Mouse (Mus musculus) heart, adult 8-10 months (tissue): Measurements from ENCODE around the gene Ubox5. TPM values are rescaled to one million over a fixed set of nuclear protein-coding genes. Genes with fewer than 3 reads are reported as not detected.
"Not testable (repeated sequence)": the region's sequence is repeated elsewhere in the genome, so short reads cannot be mapped to it uniquely, and the experiment has no call there.

Experiments used
- DNase-seq: peaks from one replicate; pipeline ENCODE4 v3.0.0; 2022; ENCODE audit warnings: low spot score
- total RNA-seq, 4 experiments: library from RNA; stranded (reverse); gene quantifications; 2 replicates each; pipeline ENCODE4 v1.2.4; 2022

The Ubox5 gene
- total RNA-seq = 1 to 10 TPM; 5.0 to 5.7 (median 5.2) TPM

DNA sequence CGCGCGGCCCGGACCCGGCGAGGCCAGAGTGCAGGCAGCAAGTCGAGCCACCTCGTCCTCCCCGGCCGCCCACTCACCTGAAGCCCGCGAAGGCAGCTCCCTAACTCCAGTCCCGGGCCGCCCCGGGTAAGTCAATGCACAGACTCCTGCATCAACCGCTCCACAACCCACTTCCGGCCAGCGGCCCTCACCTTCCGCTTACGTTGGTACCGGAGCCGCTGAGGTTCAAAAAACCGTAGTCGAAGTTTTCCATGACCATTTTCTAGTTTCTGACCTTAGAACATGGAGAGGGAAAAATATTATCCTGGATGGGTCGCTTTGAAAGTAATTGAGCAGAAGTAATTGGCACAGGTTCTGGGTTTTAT lies at the start of gene Ubox5, which contains the start of gene Fastkd5:
Gene Ubox5 (minus strand): TSS at position 200 of the 365 bp plus-strand sequence.
Gene Fastkd5 (minus strand): TSS at position 189 of the 365 bp plus-strand sequence.
- DNase-seq = peak; percentile 94

- DNase-seq = no peak
These were observed 49.3 kb upstream of the Ubox5 start for GRCm38 (mm10) chr2:130679154-130679553.

DNA sequence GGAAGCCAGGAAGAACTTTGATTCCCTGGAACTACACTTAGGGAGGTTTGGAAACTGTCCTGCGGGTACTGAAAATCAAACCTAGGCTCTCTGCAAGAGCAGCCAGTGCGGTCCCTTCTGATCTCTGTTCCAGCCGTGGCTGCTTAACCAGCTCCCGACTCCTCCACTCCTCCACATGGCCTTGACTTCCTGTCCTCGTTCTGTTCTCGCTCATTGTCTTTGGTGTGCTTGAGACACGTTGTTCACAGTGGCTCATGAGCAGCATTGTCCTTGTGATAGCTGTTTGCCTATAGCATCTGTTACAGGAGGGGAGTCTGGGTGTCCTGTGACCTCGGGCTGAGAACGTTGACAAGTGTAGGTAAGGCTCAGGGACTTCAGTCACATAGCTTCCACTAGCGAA lies 47.4 kb upstream of the Ubox5 start:
- no peak for DNase-seq

- peak; percentile 87 for DNase-seq
These were observed 37.7 kb upstream of the Ubox5 start, which contains the start of gene Itpa for GRCm38 (mm10) chr2:130667559-130667958. TSS of gene Itpa (plus strand) at chr2:130667610.

GRCm38 (mm10) chr2:130664102-130664701 lies 34.4 kb upstream of the Ubox5 start, which contains the start of gene Ddrgk1:
TSS of gene Ddrgk1 (minus strand) at chr2:130664659.
- peak; percentile 93 for DNase-seq

DNA sequence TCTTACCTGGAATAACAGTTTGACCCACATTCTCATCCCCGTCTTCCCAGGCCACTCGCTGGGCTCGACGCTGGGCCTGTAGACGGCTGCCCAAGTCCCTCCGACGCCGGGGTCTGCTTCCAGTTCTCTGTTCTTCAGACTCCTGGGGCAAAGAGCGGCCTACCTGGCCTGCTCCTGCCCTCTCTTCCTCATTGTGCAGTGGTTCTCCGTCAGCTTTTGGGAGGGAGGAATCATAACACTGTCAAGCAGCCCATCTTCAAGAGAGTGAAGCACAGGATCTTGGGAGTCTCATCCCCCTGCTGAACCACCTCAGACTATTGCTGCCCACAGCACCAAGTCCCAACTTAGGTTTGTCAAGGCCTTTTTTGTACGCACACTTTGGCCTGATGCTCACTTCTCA lies 33.5 kb upstream of the Ubox5 start:
- no peak for DNase-seq

- no peak for DNase-seq
These were observed 28.7 kb upstream of the Ubox5 start for GRCm38 (mm10) chr2:130658530-130658929.

DNA sequence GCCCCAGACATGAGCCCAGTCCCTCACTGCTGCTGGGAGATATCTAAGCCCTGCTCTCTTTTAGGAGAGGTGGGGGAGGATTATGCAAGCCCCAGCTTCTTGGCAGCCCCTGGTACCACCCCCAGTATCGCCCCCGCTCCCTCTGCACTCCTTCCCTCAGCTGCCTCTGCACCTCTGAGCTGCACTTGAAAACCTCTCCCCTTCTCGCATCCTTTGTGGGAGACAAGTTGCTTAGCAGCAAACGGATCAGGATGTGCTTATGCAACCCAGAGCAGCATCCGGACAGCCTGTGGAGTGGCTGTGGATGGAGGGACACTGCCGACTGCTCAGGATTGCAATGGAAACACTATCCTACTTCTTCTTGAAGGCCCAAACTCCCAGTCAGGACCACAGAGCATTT lies 27.7 kb upstream of the Ubox5 start:
- DNase-seq = no peak

DNA sequence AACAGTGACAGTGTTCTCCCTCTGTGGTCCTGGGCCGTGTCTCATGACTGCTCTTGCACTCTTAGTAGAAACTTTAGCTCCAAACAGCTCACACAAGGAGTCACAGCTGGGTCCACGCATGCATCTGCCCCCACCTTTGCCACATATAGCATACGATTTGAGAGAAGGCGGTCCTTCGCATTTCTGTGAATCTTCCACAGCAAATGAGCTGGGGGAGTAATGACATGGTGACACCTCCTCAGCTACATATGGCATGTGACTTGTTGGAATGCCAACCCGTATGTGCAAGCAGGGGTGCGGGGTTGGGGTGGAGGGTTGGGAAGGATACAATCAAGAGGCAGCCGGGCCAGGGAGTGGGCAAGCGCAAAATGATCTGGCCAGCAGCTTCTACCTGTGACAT lies 26.7 kb upstream of the Ubox5 start:
- DNase-seq = no peak

- DNase-seq = no peak
These were observed 26.0 kb upstream of the Ubox5 start for GRCm38 (mm10) chr2:130655660-130656339.

GRCm38 (mm10) chr2:130653760-130654159 lies 23.9 kb upstream of the Ubox5 start:
- no peak for DNase-seq

DNA sequence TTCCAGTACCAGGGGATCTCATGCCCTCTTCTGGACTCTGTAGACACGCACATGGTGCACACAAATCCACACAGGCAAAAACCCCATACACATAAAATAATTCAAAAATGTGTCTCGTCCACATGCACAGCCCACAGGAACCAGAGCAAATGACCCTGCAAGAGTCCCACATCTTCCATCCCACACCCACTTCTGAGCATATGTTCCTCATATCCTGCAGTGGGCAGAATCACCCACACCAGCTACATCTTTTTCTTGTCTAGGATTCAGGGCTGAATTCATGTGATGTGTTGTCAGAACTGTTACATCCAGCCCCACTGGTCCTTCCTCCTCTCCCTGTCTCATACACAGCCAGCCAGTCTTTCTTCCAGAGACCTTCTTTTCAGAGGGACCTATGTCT lies 23.5 kb upstream of the Ubox5 start:
- DNase-seq = no peak

DNA sequence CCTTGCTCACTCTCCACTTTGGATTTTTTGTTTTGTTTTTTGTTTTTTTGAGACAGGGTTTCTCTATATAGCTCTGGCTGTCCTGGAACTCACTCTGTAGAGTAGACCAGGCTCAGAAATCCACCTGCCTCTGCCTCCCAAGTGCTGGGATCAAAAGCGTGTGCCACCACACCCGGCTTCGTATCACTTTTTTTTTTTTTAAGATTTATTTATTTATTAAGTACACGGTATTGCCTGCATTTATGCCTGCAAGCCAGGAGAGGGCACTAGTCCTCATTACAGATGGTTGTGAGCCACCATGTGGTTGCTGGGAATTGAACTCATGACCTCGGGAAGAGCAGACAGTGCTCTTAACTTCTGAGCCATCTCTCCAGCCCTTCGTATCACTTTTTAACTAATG lies 19.2 kb upstream of the Ubox5 start:
- not testable (repeated sequence) for DNase-seq

DNA sequence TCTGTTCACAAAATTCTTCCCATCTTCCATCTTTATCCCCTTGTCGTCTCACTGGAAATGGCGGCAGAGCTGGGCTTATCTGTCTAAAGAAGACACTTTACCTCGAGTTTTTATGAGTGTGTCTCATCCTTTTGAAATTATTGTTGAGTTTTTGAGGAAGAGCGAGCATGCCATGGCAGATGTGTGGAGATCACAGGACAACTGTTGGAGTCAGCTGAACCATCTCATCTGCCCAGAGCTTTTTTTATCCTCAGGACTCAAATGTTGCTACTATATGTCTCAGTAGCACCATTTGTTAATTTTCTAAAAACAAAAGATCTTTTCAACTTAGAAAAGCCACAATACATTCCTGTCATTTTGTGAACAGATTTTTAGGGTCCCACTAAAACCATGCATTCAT lies 15.4 kb upstream of the Ubox5 start:
- no peak for DNase-seq

DNA sequence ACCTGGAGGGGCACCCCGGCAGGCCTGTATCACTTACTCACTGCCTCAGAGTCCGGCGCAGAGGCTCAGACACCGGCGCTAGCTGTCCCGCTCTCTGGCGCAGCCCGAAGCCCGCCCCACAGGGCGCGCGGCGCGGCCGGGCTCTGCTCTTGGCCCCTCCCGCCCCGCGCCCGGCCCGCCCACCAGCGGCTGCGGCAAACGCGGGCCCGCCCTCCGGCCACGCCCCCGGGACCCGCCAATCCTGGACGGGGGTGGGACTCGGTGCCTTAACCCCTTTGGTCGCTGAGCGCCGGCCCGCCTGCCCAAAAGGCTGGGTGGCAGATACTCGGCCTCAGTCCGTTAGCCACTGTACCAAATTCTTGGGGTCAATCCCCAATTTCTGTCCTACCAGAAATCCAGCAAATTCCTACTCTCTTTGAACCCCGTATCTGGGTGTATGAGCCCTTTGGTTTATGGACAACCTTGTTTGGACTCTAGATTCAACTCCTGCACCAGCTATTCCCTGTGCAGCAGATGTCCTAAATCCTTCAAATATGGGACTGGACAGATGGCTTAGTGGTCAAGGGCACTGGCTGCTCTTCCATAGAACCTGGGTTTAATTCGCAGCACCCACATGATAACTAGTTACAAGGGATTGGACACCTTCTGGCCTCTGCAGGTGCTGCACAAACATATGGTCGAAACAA lies 13.0 kb upstream of the Ubox5 start, which contains the start of gene Lzts3:
Gene Lzts3 (minus strand): TSS at position 120 of the 686 bp plus-strand sequence.
- DNase-seq = peak; percentile 88

- no peak for DNase-seq
These were observed 12.4 kb upstream of the Ubox5 start for GRCm38 (mm10) chr2:130642197-130642660.

DNA sequence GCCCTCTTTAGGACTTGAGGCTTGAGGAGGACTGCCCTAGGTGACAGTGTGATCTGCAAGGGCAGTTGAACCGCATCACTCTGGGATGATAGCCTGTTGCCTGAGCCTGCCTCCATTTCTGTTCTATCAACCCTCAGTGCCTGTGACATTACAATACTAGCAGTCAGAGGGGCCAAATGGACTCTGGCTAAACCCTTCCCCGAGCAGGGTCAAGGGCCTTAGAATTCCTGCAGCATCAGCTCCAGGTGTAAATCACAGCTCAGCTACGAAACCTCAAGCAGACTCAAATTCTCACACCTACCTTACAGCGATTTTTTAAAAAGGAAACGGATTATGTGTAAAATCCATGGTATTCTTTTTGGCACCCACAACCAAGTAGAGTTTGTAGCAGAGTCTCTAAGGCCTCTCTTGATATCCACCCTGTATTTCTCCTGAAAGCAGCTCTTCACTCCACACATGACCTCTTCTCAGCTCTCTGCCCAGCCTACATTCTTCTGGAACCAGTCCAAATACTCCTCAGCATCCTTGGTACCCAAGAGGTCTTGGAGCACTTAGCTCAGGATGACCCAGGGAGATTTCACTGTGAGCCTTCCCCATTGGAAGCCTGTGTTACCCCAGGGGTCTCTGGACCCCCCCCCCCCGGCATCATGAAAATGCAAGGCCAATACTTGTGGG lies 11.7 kb upstream of the Ubox5 start:
- DNase-seq = no peak

DNA sequence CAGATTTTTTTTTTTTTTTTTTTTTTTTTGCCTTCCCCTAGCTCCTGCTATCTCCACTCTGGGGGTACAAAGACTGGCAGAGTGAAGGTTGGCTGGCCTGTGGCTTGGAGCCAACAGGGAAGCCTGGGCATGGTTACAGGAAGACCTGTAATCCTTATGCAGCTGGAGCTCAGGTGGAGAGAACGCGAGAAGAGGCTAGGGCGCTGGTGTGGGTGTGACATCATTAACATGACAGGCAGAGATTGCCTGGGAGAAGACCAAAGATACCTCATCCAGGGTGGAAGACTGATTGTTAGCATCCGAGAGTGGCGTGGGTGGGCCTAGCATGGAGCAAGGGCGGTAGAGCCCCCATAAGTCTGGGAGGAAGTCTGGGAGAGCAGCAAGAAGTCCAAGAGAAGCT lies 9.4 kb upstream of the Ubox5 start:
- no peak for DNase-seq

- no peak for DNase-seq
These were observed 8.3 kb upstream of the Ubox5 start for GRCm38 (mm10) chr2:130638101-130638611.

GRCm38 (mm10) chr2:130635847-130636246 lies 6.0 kb upstream of the Ubox5 start:
- DNase-seq = no peak

DNA sequence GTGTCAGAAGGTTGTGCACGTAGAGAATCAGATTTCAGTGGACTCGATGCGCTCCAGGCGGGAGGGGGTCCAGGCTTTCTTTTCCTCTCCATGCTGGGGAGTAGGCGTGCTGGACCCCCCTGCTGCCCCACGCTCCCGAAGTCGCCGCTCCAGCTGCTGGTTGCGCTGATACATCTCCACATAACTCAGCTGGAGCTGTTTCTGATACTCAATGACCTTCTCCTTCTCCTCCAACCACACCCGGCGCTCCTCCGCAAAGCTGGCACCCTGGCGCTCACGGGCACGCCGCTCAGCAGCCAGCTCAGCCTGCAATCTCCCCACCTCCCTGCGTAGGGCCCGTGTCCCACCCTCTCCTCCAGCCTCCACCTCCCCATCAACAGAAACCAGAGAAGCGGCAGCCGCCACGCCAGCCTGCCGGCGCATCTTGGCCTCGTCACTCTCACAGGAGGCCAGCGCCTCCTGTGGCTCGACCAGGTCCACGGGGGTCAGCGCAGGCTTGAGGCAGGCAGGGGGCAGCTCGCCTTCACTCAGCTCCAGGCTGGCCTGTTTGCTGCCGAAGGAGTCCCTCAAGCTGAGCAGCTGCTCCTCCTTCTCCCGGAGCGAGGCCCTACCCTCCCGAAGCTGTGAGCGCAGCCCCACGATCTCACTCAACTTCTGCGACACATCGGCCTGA lies 5.0 kb upstream of the Ubox5 start:
- no peak for DNase-seq
